Mouse (Mus musculus): ENCODE measurements around the gene Pgap3.

GRCm38 (mm10) chr11:98397946-98398345 lies 2.3 kb downstream of the Pgap3 start:
- no peak for TF ChIP-seq GATA1 (IDR thresholded peaks at IDR 0.05; ENCODE audit: low read length)
- TF ChIP-seq TAL1 (IDR thresholded peaks at IDR 0.05; ENCODE audit: low read length): no peak

All from erythroblast, embryonic 14.5 days (primary cell).